Mouse (Mus musculus) midbrain, embryonic 13.5 days (tissue): Measurements from ENCODE around the gene Abcb8. TPM values are rescaled to one million over a fixed set of nuclear protein-coding genes. Genes with fewer than 3 reads are reported as not detected.
A peak's percentile ranks its signal among the peaks of the same experiment; 100 is the strongest.

Source experiments
- ATAC-seq: fragments of 200-750 bp; cut with Nextera tagmentation; 2 replicates; pipeline ENCODE4 v1.8.0; 2017; ENCODE audit warnings: mild to moderate bottlenecking, moderate TSS enrichment, moderate library complexity
- H3K27ac ChIP-seq: fragments of 300-500 bp; sonication (generic); 2 replicates; pipeline ENCODE4 v1.5.1; 2015; ENCODE audit warnings: inconsistent platforms, mild to moderate bottlenecking, moderate library complexity
- H3K27me3 ChIP-seq: fragments of 300-500 bp; sonication (generic); 2 replicates; pipeline ENCODE4 v1.6.1; 2015; ENCODE audit warnings: mild to moderate bottlenecking, inconsistent platforms
- H3K36me3 ChIP-seq: fragments of 300-500 bp; sonication (generic); 2 replicates; pipeline ENCODE4 v1.6.1; 2015; ENCODE audit warnings: mild to moderate bottlenecking, inconsistent platforms
- H3K4me1 ChIP-seq: fragments of 300-500 bp; sonication (generic); replicated peaks from 2 replicates; pipeline ENCODE4 v1.6.1; 2015; ENCODE audit warnings: inconsistent platforms
- H3K4me2 ChIP-seq: fragments of 300-500 bp; sonication (generic); replicated peaks from 2 replicates; pipeline ENCODE4 v1.6.1; 2015; ENCODE audit warnings: moderate library complexity, mild to moderate bottlenecking, inconsistent platforms
- H3K4me3 ChIP-seq: fragments of 300-500 bp; sonication (generic); replicated peaks from 2 replicates; pipeline ENCODE4 v1.5.1; 2015; ENCODE audit warnings: mild to moderate bottlenecking, inconsistent platforms
- H3K9ac ChIP-seq: fragments of 300-500 bp; sonication (generic); replicated peaks from 2 replicates; pipeline ENCODE4 v1.6.1; 2015; ENCODE audit warnings: mild to moderate bottlenecking, inconsistent platforms
- H3K9me3 ChIP-seq: fragments of 300-500 bp; sonication (generic); 2 replicates; pipeline ENCODE4 v1.6.1; 2016; ENCODE audit warnings: mild to moderate bottlenecking, inconsistent platforms
- WGBS: fragments of 180-500 bp; shearing (Covaris S2); methylation state at CpG from one replicate; pipeline ENCODE4 v1.1.7; 2015; 5-methylcytosine and 5-hydroxymethylcytosine counted together
- polyA plus RNA-seq: library from polyadenylated mRNA; unstranded; fragments of >200 nt; fragmentation: Nextera tagmentation; extraction: Ambion mirVana; gene quantifications from 2 replicates; pipeline ENCODE4 v1.2.1, GENCODE M21; 2015

Gene Abcb8
- polyA plus RNA-seq, 1 experiment from 2014 or later = 51.5 TPM

DNA sequence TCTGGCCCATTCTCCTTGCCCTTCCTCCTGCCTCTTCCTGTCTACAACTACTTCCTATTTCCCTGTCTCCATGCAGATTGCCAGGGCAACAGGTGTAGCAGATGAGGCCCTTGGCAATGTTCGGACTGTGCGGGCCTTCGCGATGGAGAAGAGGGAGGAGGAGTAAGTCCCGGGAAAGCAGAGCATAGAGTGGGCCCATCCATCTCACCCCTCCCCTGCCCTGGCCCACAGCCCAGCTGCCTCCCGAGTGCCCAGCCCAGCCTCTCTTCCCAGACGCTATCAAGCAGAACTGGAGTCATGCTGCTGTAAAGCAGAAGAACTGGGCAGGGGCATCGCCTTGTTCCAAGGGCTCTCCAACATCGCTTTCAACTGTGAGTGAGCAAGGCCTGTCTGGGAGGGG lies 8.5 kb downstream of the Abcb8 start:
- 84% methylated on average over 9 of the region's 9 CpGs for WGBS
- no peaks in the 10 kb centered on the region for H3K27me3 ChIP-seq
- no peak overlapping the region for H3K9ac ChIP-seq
- H3K36me3 ChIP-seq = peaks cover 62% of the 10 kb centered on the region
- no peak overlapping the region for H3K4me2 ChIP-seq
- H3K27ac ChIP-seq = no peak overlapping the region
- no peaks in the 10 kb centered on the region for H3K4me1 ChIP-seq
- no peaks in the 10 kb centered on the region for H3K9me3 ChIP-seq
- 0 out of 2 replicates have a peak, but pooled peaks have one; percentile 36 for ATAC-seq
- no peak overlapping the region for H3K4me3 ChIP-seq

DNA sequence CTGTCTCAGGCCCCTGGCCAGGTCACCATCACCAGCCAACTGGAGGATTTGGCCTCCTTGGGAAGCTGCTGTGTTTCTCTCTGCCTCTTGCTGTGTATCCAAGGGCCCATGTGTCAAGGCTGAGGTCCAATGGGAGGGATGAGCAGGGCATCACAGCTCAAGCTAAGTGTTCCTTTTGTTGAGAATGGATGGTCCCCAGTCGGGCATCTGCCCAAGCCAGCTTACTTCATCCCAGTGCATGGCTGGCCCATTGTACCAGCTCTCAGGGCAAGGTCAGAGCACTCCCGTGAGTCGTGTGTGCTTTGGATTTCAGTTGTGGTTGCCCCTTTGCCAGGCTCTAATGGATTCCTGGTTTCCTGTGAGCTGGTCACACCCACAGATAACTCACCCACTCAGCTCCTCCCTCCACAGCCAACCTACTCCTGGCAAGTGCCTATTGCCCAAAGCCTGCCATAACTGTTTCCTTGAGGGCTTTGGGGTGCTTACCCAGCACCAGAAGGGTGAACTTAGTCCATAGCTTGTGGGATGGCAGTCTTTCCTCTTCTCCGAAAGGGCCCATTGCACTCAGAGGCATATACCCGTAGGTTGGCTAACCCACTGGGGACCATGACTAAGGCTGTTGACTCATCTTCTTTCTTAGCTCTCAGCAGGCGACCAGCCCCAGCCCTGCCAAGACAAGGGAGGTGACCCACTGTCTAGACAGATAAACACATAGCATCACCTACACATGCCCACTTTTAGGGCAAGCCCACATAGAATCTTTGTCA lies 11.3 kb downstream of the Abcb8 start:
- Histone ChIP-seq H3K4me1 (no peaks in the 10 kb centered on the region), H3K9ac (no peak overlapping the region), H3K9me3 (no peaks in the 10 kb centered on the region), H3K36me3 (peaks cover 85% of the 10 kb centered on the region), H3K4me3 (no peak overlapping the region), H3K27ac (no peak overlapping the region), H3K27me3 (no peaks in the 10 kb centered on the region), H3K4me2 (no peak overlapping the region)
- WGBS = 76% methylated on average over 6 of the region's 6 CpGs
- no peak for ATAC-seq

- ATAC-seq = no peak
- Histone ChIP-seq H3K4me3 (no peak overlapping the region), H3K9me3 (no peaks in the 10 kb centered on the region), H3K27ac (no peak overlapping the region), H3K36me3 (peaks cover 84% of the 10 kb centered on the region), H3K4me2 (no peak overlapping the region), H3K27me3 (no peaks in the 10 kb centered on the region), H3K9ac (no peak overlapping the region), H3K4me1 (no peaks in the 10 kb centered on the region)
- WGBS = 70% methylated on average over 3 of the region's 3 CpGs
Observed at GRCm38 (mm10) chr5:24405389-24405876, 12.0 kb downstream of the Abcb8 start.

GRCm38 (mm10) chr5:24408651-24409050 lies 15.2 kb downstream of the Abcb8 start:
- H3K27ac ChIP-seq = no peak overlapping the region
- WGBS = 95% methylated on average over 13 of the region's 13 CpGs

DNA sequence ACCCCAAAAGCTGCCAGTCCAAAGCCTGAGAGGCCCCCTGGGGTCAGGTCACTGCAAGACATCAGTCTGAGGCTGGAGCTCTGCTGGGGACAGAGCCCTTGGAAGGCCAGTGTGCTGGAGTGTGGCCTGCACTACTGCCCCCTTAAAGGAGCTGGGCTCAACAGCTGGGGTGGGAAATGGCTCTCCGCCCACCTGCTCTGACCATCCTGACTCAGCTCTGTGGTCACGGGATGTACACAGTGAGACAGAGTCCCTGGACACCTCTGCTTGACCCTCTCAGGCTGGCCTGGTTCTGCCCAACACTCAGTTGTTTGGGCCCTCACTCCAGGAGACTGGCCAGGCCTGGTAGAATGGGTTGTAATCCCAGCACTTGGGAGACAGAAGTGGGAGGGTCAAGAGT lies 16.0 kb downstream of the Abcb8 start:
- Histone ChIP-seq H3K9me3 (no peaks in the 10 kb centered on the region), H3K9ac (no peak overlapping the region), H3K27ac (no peak overlapping the region), H3K36me3 (peaks cover 47% of the 10 kb centered on the region), H3K27me3 (no peaks in the 10 kb centered on the region), H3K4me2 (no peak overlapping the region), H3K4me3 (no peak overlapping the region), H3K4me1 (peaks cover 10% of the 10 kb centered on the region)
- 0 out of 2 replicates have a peak, but pooled peaks have one; percentile 10 for ATAC-seq
- 72% methylated on average over 2 of the region's 2 CpGs for WGBS

More at GRCm38 (mm10) chr5:24408651-24409050, 15.2 kb downstream of the Abcb8 start:
- no peak for ATAC-seq
- Histone ChIP-seq H3K9me3 (no peaks in the 10 kb centered on the region), H3K36me3 (peaks cover 54% of the 10 kb centered on the region), H3K4me3 (no peak overlapping the region), H3K4me1 (peaks cover 7% of the 10 kb centered on the region), H3K27me3 (no peaks in the 10 kb centered on the region), H3K4me2 (no peak overlapping the region), H3K9ac (no peak overlapping the region)

DNA sequence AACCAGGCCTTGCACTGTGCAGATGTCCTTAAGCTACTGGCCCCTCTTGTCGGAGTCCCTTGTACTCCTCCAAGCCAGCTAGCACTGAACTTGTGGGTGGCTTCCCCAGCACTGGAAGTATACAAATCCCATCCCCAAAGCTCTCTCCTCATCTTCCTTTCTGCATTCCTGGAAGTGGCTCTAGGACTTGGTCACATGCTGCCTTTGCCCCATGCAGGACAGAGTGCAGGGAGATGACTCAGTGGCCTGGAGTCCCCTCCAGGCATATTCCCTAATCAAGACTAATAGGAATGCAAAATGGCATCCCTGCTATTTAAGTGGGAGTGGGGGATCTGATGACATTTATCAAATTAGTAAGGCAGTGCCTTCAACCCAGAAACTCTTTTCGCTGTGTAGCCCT lies 18.6 kb downstream of the Abcb8 start:
- Histone ChIP-seq H3K4me1 (peaks cover 25% of the 10 kb centered on the region), H3K36me3 (peaks cover 22% of the 10 kb centered on the region), H3K27ac (no peak overlapping the region), H3K9ac (no peak overlapping the region), H3K4me3 (no peak overlapping the region), H3K4me2 (no peak overlapping the region), H3K27me3 (0 out of 2 replicates have a peak, but pooled peaks cover 4% of the 10 kb centered on the region), H3K9me3 (no peaks in the 10 kb centered on the region)
- 97% methylated on average over 2 of the region's 2 CpGs for WGBS
- ATAC-seq = no peak

DNA sequence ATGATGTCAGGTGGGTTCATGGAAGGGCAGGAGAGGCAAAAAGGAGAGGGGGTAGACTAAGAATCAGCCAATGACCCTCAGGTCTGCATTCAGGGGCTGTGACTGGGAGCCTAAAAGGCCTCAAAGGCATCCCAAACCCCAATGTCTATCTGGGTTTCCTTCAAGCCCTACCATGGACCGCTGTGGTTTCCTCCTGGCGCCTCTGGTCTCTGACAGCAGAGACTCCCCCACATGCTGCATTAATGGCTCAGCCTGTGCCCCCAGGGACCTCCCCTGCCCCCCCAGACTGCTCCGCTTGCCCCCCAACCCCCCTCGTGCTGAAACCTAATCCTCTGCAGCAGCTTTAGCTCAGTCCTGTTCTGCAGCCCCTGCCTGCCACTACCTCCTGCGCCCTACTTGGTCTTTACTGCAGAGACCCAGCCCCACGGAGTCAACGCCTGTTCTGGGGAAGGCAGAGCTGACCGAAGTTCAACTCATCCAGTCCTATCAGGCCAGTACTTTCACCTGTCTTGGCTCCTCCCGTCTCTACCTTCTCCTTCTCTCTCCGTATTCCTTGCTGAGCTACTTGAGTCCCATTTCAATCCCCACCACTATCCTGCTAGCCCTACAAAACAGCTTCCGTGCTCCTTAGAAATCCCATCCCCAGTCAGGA lies 19.7 kb downstream of the Abcb8 start, which contains the start of gene Asic3:
Asic3 (plus strand) TSS at position 351 of the 652 bp plus-strand sequence.
- H3K27ac ChIP-seq = no peak within 1 kb of the TSS
- WGBS = 52% methylated on average over 11 of the region's 11 CpGs
- no peak for ATAC-seq
- no peak within 1 kb of the TSS for H3K9ac ChIP-seq
- peaks cover 25% of the 10 kb centered on the region for H3K4me1 ChIP-seq
- H3K27me3 ChIP-seq = 0 out of 2 replicates have a peak, but pooled peaks cover 4% of the 10 kb centered on the region
- H3K36me3 ChIP-seq = peaks cover 17% of the 10 kb centered on the region
- no peak within 1 kb of the TSS for H3K4me3 ChIP-seq
- no peaks in the 10 kb centered on the region for H3K9me3 ChIP-seq
- H3K4me2 ChIP-seq = no peak within 1 kb of the TSS

GRCm38 (mm10) chr5:24413938-24414337 lies 20.5 kb downstream of the Abcb8 start:
- H3K4me2 ChIP-seq = no peak overlapping the region
- 0 out of 2 replicates have a peak, but pooled peaks cover 4% of the 10 kb centered on the region for H3K27me3 ChIP-seq
- H3K9ac ChIP-seq = no peak overlapping the region
- no peak overlapping the region for H3K27ac ChIP-seq
- no peak for ATAC-seq
- H3K9me3 ChIP-seq = no peaks in the 10 kb centered on the region
- H3K4me3 ChIP-seq = no peak overlapping the region
- peaks cover 25% of the 10 kb centered on the region for H3K4me1 ChIP-seq
- peaks cover 17% of the 10 kb centered on the region for H3K36me3 ChIP-seq
- WGBS = 85% methylated on average over 13 of the region's 13 CpGs

DNA sequence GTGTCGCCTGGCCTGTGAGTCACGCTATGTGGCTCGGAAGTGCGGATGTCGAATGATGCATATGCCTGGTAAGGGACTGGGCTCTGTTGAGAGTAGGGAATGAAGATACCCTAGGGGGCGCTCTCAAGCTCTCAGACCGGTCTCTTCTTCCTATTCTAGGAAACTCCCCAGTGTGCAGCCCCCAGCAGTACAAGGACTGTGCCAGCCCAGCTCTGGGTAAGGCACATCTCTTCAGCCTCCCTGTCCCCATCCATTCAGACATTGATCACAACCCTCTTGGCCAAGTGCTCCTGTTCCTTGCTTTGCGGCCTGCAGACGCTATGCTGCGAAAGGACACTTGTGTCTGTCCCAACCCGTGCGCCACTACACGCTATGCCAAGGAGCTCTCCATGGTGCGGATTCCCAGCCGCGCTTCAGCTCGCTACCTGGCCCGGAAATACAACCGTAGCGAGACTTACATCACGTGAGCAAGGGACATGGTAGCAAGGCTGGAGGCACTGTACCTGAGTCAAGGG lies 22.8 kb downstream of the Abcb8 start:
- H3K27ac ChIP-seq = no peak overlapping the region
- no peaks in the 10 kb centered on the region for H3K9me3 ChIP-seq
- H3K4me3 ChIP-seq = no peak overlapping the region
- peaks cover 35% of the 10 kb centered on the region for H3K36me3 ChIP-seq
- peaks cover 25% of the 10 kb centered on the region for H3K4me1 ChIP-seq
- 0 out of 2 replicates have a peak overlapping the region, but pooled peaks have one; percentile 43 for H3K9ac ChIP-seq
- peak overlapping the region; percentile 20; the same call in 1 of the 2 replicates for H3K4me2 ChIP-seq
- 6% methylated on average over 21 of the region's 21 CpGs for WGBS
- ATAC-seq = peak; percentile 70
- 0 out of 2 replicates have a peak, but pooled peaks cover 4% of the 10 kb centered on the region for H3K27me3 ChIP-seq

GRCm38 (mm10) chr5:24417587-24417986 lies 24.1 kb downstream of the Abcb8 start:
- peaks cover 36% of the 10 kb centered on the region for H3K4me1 ChIP-seq
- H3K27me3 ChIP-seq = 0 out of 2 replicates have a peak, but pooled peaks cover 4% of the 10 kb centered on the region
- peaks cover 37% of the 10 kb centered on the region for H3K36me3 ChIP-seq
- H3K27ac ChIP-seq = no peak overlapping the region
- WGBS = 91% methylated on average over 10 of the region's 10 CpGs
- no peak overlapping the region for H3K4me2 ChIP-seq
- H3K9me3 ChIP-seq = no peaks in the 10 kb centered on the region
- H3K4me3 ChIP-seq = no peak overlapping the region
- H3K9ac ChIP-seq = no peak overlapping the region
- ATAC-seq = no peak

- H3K27me3 ChIP-seq = 0 out of 2 replicates have a peak, but pooled peaks cover 4% of the 10 kb centered on the region
- WGBS = 85% methylated on average over 9 of the region's 9 CpGs
- H3K27ac ChIP-seq = no peak overlapping the region
- peaks cover 37% of the 10 kb centered on the region for H3K36me3 ChIP-seq
- H3K9me3 ChIP-seq = no peaks in the 10 kb centered on the region
- peaks cover 41% of the 10 kb centered on the region for H3K4me1 ChIP-seq
- ATAC-seq = no peak
- H3K4me3 ChIP-seq = no peak overlapping the region
- no peak overlapping the region for H3K9ac ChIP-seq
- no peak overlapping the region for H3K4me2 ChIP-seq
Observed at GRCm38 (mm10) chr5:24420381-24420780, 26.9 kb downstream of the Abcb8 start.
